Mouse (Mus musculus): ENCODE measurements around the gene Gm5134. TPM values are rescaled to one million over a fixed set of nuclear protein-coding genes. Genes with fewer than 3 reads are reported as not detected.
A peak's percentile ranks its signal among the peaks of the same experiment; 100 is the strongest.

Gm5134 gene
- polyA plus RNA-seq (2012; rRNA removed): 0.19 and 0.34 TPM in 2 replicates

GRCm38 (mm10) chr10:75954381-75954811 lies at the start of gene Gm5134:
TSS of gene Gm5134 (plus strand) at chr10:75954514.
- 31% methylated on average over 20 of the region's 20 CpGs for WGBS
- no peak for DNase-seq (ENCODE audit: low read depth, low spot score)

- DNase-seq (ENCODE audit: low read depth, low spot score): no peak
- WGBS: 89% methylated on average over 4 of the region's 4 CpGs
These were observed 47.4 kb upstream of the Gm5134 start for GRCm38 (mm10) chr10:75906882-75907281.

GRCm38 (mm10) chr10:75910698-75911097 lies 43.6 kb upstream of the Gm5134 start:
- WGBS: 87% methylated on average over 2 of the region's 2 CpGs
- DNase-seq (ENCODE audit: low read depth, low spot score): no peak

GRCm38 (mm10) chr10:75913013-75913589 lies 41.2 kb upstream of the Gm5134 start:
- 63% methylated on average over 6 of the region's 6 CpGs for WGBS
- no peak for DNase-seq (ENCODE audit: low read depth, low spot score)

GRCm38 (mm10) chr10:75915557-75915956 lies 38.8 kb upstream of the Gm5134 start:
- WGBS: 78% methylated on average over 7 of the region's 7 CpGs
- no peak for DNase-seq (ENCODE audit: low read depth, low spot score)

GRCm38 (mm10) chr10:75916840-75917239 lies 37.5 kb upstream of the Gm5134 start:
- WGBS: 81% methylated on average over 8 of the region's 8 CpGs

GRCm38 (mm10) chr10:75919026-75919425 lies 35.3 kb upstream of the Gm5134 start:
- DNase-seq (ENCODE audit: low read depth, low spot score): no peak

More at GRCm38 (mm10) chr10:75916840-75917239, 37.5 kb upstream of the Gm5134 start:
- DNase-seq (ENCODE audit: low read depth, low spot score): no peak

GRCm38 (mm10) chr10:75921026-75921725 lies 33.1 kb upstream of the Gm5134 start, which contains the start of gene Smarcb1:
TSS of gene Smarcb1 (minus strand) at chr10:75921617.
- DNase-seq (ENCODE audit: low read depth, low spot score): peak; percentile 84
- under 1% methylated on average over 76 of the region's 76 CpGs for WGBS

More at GRCm38 (mm10) chr10:75919026-75919425, 35.3 kb upstream of the Gm5134 start:
- WGBS: 81% methylated on average over 5 of the region's 5 CpGs

GRCm38 (mm10) chr10:75921726-75922560 lies 32.4 kb upstream of the Gm5134 start:
- 4% methylated on average over 22 of the region's 22 CpGs for WGBS
- DNase-seq (ENCODE audit: low read depth, low spot score): no peak

GRCm38 (mm10) chr10:75924324-75924723 lies 30.0 kb upstream of the Gm5134 start:
- WGBS: 53% methylated on average over 2 of the region's 2 CpGs
- no peak for DNase-seq (ENCODE audit: low read depth, low spot score)

GRCm38 (mm10) chr10:75926396-75926795 lies 27.9 kb upstream of the Gm5134 start:
- 90% methylated on average over 13 of the region's 13 CpGs for WGBS
- DNase-seq (ENCODE audit: low read depth, low spot score): no peak

GRCm38 (mm10) chr10:75930304-75930703 lies 24.0 kb upstream of the Gm5134 start:
- no peak for DNase-seq (ENCODE audit: low read depth, low spot score)

GRCm38 (mm10) chr10:75931311-75931710 lies 23.0 kb upstream of the Gm5134 start:
- DNase-seq (ENCODE audit: low read depth, low spot score): no peak
- WGBS: 36% methylated on average over 7 of the region's 7 CpGs

More at GRCm38 (mm10) chr10:75930304-75930703, 24.0 kb upstream of the Gm5134 start:
- WGBS: 9% methylated on average over 6 of the region's 6 CpGs

GRCm38 (mm10) chr10:75932081-75932678 lies 22.1 kb upstream of the Gm5134 start:
- DNase-seq (ENCODE audit: low read depth, low spot score): no peak
- WGBS: 5% methylated on average over 44 of the region's 44 CpGs

- 68% methylated on average over 6 of the region's 6 CpGs for WGBS
- DNase-seq (ENCODE audit: low read depth, low spot score): no peak
These were observed 21.4 kb upstream of the Gm5134 start, which contains the start of gene Chchd10 for GRCm38 (mm10) chr10:75932891-75933290. TSS of gene Chchd10 (plus strand) at chr10:75933130.

GRCm38 (mm10) chr10:75934991-75935390 lies 19.3 kb upstream of the Gm5134 start:
- 60% methylated on average over 1 of the region's 1 CpGs for WGBS
- DNase-seq (ENCODE audit: low read depth, low spot score): no peak

- WGBS: 6% methylated on average over 51 of the region's 51 CpGs
- peak; percentile 86 for DNase-seq (ENCODE audit: low read depth, low spot score)
These were observed 18.4 kb upstream of the Gm5134 start, which contains the start of gene Mmp11 for GRCm38 (mm10) chr10:75935680-75936541. TSS of gene Mmp11 (minus strand) at chr10:75936496.

- 52% methylated on average over 18 of the region's 18 CpGs for WGBS
These were observed 17.2 kb upstream of the Gm5134 start for GRCm38 (mm10) chr10:75936909-75937667.

More at GRCm38 (mm10) chr10:75936909-75937667, 17.2 kb upstream of the Gm5134 start:
- no peak for DNase-seq (ENCODE audit: low read depth, low spot score)

Measured in large intestine, adult 2 months (tissue).